Mouse (Mus musculus) thymus, adult 18-20 months (tissue): ENCODE measurements around the gene Gm49510.

ENCODE experiments used
- DNase-seq, 2 experiments: peaks; one replicate each; pipeline ENCODE4 v3.0.0; 2022; ENCODE audit warnings: mixed read lengths in 2 of 2

The Gm49510 gene

DNA sequence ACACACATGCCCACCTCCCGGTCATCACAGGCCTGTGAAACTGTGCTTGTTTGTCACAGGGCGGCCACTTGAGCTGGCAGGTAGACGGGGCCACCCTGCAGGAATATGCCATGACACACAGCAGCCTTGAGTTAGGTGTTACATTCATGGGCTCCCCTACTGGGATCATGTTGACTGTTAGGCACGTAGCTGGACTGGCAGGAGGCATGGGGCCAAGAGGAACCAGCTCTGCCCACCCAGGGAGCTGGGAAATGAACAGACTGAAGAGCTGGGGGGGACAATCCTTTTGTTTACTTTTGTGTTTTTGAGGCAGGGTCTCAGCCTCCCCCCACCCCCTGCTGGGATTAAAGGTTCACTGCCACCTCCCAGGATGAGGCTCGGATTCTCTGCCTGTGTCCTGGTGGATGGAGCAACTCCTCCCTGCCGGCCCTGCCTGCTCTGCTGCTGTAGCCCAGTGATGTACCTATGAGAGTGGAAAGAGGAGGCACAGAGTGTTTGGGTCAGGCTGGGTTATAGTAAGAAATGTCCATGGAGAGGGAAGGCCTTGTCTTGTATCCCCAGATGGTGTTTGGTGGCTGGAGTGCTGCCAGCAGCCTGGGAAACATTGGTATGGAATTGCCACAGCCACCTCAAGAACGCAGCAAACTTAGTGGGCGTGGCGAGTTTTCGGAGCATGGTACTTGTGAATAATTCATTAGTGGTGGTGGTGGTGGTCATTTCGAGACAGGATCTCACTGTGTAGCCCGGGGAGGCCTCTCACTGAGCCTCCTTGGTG lies 16.8 kb downstream of the Gm49510 start:
- no peak for DNase-seq

- no peak for DNase-seq
These were observed 18.7 kb downstream of the Gm49510 start for GRCm38 (mm10) chr15:78918126-78918525.

DNA sequence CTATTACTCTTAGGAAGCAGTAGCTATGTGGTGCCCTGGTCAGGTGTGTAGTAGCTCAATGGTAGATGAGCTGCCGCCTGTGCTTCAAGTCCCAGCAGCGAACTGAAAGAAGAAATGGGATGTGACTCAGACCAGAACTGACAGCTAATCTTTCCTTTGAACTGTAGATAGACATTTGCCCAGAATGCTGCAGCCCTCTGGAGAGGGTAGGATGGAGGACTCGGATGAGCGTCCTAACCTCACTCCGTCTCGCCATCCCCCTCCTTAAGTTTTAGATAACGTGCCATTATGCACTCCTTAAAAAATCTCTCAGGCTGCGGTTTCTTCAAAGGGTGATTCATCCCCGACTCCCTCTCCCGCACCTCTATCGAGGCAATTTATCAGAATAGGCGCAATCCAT lies 20.4 kb downstream of the Gm49510 start:
- no peak for DNase-seq

- no peak for DNase-seq
These were observed 23.2 kb downstream of the Gm49510 start for GRCm38 (mm10) chr15:78922700-78923099.

DNA sequence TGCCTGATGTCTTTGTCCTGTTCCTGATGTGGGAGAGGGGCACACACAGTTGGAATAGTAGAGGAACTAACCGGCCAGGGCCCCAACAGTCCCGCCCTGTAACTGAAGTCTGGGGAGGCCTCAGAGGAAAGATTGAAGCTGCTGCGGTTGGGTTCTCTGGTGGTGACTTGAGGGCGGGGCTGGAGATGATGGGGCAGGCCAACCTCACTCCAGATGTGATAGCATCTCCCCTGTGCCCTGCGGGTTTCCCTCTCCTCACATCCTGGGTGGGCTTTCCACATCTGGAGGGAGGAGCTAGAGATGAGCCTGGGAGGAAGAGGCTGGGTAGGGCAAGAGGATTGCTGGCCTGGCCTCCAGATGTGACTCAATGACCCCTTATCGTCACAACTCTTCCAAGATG lies 24.1 kb downstream of the Gm49510 start:
- peak; percentile 64 to 81 for DNase-seq

DNA sequence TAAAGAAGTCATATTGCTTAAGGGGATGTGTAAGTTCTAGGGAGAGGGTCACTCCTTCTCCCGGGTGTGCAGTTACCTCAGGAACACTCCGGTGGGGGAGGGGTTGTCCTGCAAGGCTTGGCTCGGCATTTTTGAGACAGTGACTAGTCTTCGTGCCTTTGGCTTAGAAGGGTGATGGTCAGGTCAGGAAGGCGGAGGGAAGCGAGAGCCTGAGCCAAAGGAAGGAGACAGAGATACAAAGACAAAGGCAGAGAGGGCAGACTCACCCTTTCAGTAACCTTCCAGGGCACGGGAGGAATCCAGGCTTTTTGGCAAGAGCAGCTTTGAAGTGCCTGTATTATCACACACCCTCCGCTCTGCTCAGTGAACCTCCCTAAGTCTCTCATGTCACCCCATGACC lies 25.7 kb downstream of the Gm49510 start:
- no peak for DNase-seq

- DNase-seq, result peak; percentile 70 to 78
These were observed 26.8 kb downstream of the Gm49510 start, which contains the start of gene Lgals1 for GRCm38 (mm10) chr15:78926021-78926919. Gene Lgals1, plus strand, starts transcription at chr15:78926725.

- no peak for DNase-seq
These were observed 27.7 kb downstream of the Gm49510 start for GRCm38 (mm10) chr15:78927021-78927787.

DNA sequence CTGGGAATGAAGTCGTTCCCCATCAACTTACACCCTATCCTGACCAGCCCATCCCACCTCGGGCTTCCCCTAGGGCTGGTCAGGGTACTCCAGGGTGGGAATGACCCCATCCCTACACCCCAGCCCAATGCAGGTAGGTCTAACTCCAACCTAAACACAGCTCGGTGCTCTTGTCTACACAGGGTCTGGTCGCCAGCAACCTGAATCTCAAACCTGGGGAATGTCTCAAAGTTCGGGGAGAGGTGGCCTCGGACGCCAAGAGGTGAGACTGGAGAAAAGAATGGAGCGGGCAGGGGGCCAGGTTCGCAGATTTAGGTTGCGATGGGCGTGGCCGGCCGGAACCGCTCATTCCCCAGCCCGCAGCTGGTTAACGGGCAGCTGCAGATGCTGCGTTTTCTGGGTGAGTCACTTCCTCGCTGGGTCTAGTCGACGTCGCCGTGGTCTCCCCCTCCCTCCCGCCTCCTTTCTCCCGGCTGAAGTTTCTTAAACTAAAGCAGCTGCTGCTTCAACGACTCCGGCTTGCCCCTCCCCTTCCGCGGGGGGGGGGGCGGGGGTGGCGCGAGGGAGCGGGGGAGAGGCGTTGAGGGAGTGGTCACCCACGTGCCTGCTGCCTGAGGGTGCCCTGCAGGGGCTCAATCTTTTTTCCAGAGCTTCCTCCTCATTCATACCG lies 28.5 kb downstream of the Gm49510 start:
- DNase-seq, result peak; percentile 88 to 92

GRCm38 (mm10) chr15:78928539-78928938 lies 29.1 kb downstream of the Gm49510 start:
- DNase-seq, result no peak

DNA sequence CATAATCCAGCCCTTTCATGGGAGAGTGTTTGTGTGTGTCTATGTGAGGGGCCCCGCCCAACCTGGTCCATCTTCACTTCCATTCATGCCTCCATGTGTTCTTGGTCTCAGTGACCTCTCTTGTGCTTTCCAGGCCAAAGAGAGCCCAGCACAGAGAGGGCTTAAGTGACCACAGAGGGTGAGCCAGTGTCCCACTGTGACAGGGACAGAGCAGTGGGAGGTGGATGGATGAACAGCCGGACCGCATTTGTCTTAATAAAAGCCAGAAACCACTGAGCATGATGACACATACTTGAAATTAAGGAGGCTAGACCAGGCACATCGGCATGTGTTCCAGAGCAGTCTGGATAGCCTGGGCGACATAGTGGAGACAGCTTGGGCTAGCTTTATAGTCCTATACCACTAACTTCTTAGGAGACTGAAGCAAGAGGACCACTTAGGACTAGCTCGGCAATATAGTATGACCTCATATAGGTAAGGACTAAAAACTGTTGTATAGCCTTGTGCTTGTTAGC lies 30.8 kb downstream of the Gm49510 start:
- DNase-seq, result no peak

DNA sequence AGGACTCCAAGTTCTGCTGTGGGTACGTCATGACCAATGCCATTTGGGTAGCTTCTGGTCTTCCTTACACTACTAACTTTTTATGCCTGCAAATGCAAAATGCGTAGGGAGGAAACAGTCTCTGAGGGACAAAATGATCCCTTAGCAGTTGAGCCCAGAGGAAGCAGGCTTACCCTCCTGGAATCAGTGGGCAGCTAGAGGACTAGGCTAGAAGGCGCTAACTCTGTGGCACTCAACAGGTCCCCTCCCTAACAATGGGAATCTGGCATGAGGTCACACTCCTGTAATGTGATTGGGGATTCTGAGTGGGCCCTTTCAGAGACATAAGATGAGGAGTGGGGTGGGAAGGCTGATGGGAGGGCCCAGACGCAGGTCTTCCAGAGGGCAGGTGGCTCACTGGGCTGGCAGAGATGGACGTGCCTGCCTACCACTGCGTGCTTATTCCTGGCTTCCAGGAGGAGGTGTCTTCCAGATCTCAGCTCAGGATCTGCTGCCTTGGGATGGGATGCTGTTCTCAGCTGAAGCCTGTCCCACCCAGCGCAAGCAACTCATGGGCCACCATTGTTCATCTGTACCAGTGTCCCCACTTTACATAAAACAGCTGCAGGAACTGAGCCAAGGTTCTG lies 31.4 kb downstream of the Gm49510 start:
- no peak for DNase-seq

- DNase-seq, result peak in 1 of 2 experiments; percentile 63
These were observed 32.1 kb downstream of the Gm49510 start for GRCm38 (mm10) chr15:78931577-78931976.

DNA sequence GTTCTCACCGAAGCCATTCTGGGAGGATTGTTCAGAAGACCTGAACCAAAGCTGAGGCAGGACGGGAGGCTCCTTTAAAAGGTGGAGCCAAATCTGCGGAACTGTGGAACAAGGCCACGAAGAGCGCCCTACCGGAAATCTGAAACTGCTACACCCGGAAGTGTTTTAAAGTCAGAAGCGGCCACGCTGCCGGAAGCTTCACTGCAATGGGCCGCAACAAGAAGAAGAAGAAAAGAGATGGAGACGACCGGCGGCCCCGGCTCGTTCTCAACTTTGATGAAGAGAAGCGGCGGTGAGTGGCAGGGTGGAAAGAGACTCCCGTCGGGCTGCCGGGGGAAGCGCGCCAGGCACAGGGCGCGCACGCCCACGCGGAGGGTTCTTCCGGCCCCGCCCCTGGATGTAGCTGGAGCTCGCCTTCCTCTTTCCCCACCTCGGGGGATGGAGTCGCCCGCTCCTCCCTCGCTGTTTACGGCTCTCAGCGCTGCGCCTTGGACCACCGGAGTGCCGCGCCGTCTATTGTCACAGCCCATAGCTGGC lies 35.4 kb downstream of the Gm49510 start, which contains the start of gene Nol12:
Nol12 (plus strand) TSS at position 150 of the 537 bp plus-strand sequence.
- DNase-seq, result peak; percentile 62 to 75

GRCm38 (mm10) chr15:78936403-78936802 lies 36.9 kb downstream of the Gm49510 start:
- no peak for DNase-seq

DNA sequence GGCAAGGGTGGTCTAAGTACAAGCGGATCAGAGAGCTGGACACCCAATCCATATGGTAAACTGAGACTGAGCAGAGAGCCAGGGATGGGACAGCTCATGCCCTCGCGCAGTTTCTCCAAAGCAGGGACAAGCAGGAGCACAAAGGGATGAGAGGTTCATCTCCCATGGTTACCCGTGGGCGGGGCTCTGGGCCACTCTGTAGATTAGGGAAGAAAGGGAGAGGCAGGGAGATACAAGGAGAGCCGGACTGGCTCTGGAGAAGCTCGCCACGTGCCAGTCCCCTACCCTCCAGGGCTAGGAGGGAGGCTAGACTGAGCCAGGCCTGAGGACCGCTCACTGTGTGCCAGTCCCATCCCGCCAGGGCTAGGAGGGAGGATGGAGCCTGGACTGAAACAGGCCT lies 37.8 kb downstream of the Gm49510 start:
- no peak for DNase-seq

DNA sequence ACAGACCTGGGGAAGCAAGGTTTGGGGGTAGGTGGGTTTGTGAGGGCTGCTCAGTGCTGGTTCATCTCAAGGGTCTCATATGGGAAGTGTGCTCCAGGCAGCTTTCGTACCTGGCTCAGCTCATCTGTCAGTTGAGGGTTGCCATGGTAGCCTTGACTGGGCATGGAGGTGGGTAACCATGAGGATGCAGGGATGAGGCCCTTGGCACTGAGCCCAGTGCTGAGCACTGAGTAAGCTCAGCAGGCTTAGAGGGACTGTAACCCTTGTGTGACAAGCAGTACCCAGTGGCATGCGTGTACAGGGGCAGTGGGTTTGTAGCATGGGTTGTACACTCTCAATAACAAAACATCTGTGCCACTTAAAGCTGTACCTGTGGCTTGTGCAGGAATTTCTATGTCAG lies 38.5 kb downstream of the Gm49510 start:
- no peak for DNase-seq

DNA sequence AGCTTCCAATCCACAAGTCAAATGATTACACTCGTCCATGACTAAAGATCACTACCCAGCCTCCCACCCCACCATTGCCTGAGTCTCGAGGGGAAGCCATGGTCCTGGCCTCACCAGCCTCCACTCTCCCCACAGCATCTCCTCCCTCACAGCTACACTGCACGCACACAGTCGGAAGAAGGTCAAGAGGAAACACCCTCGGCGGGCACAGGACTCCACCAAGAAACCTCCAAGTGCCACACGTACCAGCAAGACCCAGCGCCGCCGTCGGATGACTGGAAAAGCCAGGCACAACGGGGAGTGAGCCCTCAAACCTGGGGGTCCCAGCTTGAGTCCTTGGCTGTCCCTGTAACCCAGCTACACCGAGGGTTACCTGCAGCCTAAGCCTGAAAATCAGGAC lies 40.9 kb downstream of the Gm49510 start:
- DNase-seq, result no peak

GRCm38 (mm10) chr15:78942663-78943062 lies 43.2 kb downstream of the Gm49510 start:
- no peak for DNase-seq

GRCm38 (mm10) chr15:78946232-78946631 lies 46.8 kb downstream of the Gm49510 start:
- no peak for DNase-seq

DNA sequence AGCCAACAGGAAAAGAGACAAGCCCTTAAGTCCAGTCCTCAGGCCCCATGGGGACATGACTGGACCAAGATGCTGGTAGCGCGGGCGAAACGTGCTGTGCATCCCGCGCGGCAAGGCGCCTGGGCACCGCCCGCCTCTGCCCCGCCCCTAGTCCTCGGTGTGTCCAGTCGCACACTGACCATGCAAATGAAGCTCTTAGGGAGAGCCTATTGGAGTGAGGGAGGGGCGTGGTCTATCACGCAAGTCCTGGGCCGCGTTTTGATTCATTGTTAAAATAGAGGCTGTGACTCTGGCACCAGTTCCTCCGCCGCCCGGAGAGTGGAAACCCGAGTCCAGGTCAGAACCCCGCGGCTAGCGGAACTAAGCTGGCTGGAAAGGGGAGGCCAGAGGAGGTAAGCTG lies 48.2 kb downstream of the Gm49510 start, which contains the start of gene Triobp:
Triobp (plus strand) TSS at position 68 of the 400 bp plus-strand sequence.
- DNase-seq, result no peak
